Mouse (Mus musculus) midbrain, embryonic 10.5 days (tissue): Measurements from ENCODE around the gene Spast. TPM values are rescaled to one million over a fixed set of nuclear protein-coding genes. Genes with fewer than 3 reads are reported as not detected.
A peak's percentile ranks its signal among the peaks of the same experiment; 100 is the strongest.
"Not testable (repeated sequence)": the region's sequence is repeated elsewhere in the genome, so short reads cannot be mapped to it uniquely, and the experiment has no call there.

ENCODE experiments used
- DNase-seq: peaks from one replicate; pipeline ENCODE4 v3.0.0-alpha.2; 2017; ENCODE audit warnings: low spot score
- H3K27ac ChIP-seq: fragments of 300-500 bp; sonication (generic); replicated peaks from 2 replicates; pipeline ENCODE4 v1.5.1; 2016; ENCODE audit warnings: mild to moderate bottlenecking
- H3K27me3 ChIP-seq: fragments of 300-500 bp; sonication (generic); 2 replicates; pipeline ENCODE4 v1.6.1; 2016; ENCODE audit warnings: low read depth, mild to moderate bottlenecking; ENCODE audit not compliant: poor library complexity, severe bottlenecking
- H3K36me3 ChIP-seq: fragments of 300-500 bp; sonication (generic); 2 replicates; pipeline ENCODE4 v1.6.1; 2016; ENCODE audit warnings: mild to moderate bottlenecking, moderate library complexity
- H3K4me1 ChIP-seq: fragments of 300-500 bp; sonication (generic); 2 replicates; pipeline ENCODE4 v1.6.1; 2016
- H3K4me3 ChIP-seq: fragments of 300-500 bp; sonication (generic); 2 replicates; pipeline ENCODE4 v1.5.1; 2016; ENCODE audit warnings: mild to moderate bottlenecking, moderate library complexity
- H3K9me3 ChIP-seq: fragments of 300-500 bp; sonication (generic); replicated peaks from 2 replicates; pipeline ENCODE4 v1.6.1; 2016; ENCODE audit warnings: mild to moderate bottlenecking
- WGBS: fragments of 180-500 bp; shearing (Covaris S2); methylation state at CpG from one replicate; pipeline ENCODE4 v1.1.7; 2016; 5-methylcytosine and 5-hydroxymethylcytosine counted together
- polyA plus RNA-seq: library from polyadenylated mRNA; unstranded; fragments of >200 nt; fragmentation: Nextera tagmentation; extraction: Ambion mirVana; gene quantifications from 2 replicates; pipeline ENCODE4 v1.2.1, GENCODE M21; 2016

The Spast gene
- polyA plus RNA-seq, 1 experiment from 2014 or later, result 12.8 TPM

DNA sequence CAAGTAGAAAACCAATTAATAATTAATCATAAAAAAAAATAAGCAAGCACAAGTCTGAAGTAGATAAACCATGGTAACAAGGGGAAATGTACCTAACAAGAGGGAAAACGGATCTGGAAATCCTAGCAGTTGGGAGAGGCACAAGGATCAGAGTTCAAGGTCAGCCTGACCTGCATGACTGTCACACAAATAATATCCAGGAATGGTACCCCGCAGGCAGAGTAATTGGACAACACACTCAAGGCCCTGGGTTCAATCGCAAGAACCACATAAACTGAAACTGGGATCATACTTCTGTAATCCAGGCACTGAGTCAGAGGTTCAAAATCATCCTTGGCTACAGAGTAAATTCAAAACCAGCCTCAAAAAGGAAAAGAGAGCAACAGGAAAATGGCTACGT is 33.2 kb upstream of the Spast start:
- Histone ChIP-seq H3K9me3 (no peaks in the 10 kb centered on the region), H3K36me3 (peaks cover 96% of the 10 kb centered on the region), H3K27me3 (no peaks in the 10 kb centered on the region), H3K4me1 (no peaks in the 10 kb centered on the region), H3K27ac (no peak overlapping the region), H3K4me3 (no peak overlapping the region)
- WGBS, result 94% methylated on average over 4 of the region's 4 CpGs
- no peak for DNase-seq

DNA sequence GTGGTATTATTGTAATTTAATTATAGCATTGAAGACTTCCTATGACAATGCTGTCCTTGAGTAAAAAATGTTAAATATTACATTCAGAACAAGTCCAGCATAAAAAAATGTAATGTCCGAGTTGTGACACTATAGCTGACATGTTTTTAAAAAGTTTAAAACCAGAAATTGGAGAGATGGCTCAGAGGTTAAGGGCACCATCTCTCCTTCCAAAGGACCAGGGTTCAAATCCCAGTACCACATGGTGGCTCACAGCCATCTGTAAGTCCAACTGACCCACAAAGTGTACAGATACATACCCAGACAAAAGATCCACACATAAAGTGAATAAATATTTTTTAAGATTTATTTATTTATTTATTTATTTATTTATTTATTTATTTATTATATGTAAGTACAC is 32.8 kb upstream of the Spast start:
- Histone ChIP-seq H3K36me3 (peaks cover 96% of the 10 kb centered on the region), H3K4me3 (no peak overlapping the region), H3K9me3 (no peaks in the 10 kb centered on the region), H3K27me3 (no peaks in the 10 kb centered on the region), H3K4me1 (no peaks in the 10 kb centered on the region), H3K27ac (no peak overlapping the region)
- WGBS, result 81% methylated on average over 1 of the region's 1 CpGs
- no peak for DNase-seq

DNA sequence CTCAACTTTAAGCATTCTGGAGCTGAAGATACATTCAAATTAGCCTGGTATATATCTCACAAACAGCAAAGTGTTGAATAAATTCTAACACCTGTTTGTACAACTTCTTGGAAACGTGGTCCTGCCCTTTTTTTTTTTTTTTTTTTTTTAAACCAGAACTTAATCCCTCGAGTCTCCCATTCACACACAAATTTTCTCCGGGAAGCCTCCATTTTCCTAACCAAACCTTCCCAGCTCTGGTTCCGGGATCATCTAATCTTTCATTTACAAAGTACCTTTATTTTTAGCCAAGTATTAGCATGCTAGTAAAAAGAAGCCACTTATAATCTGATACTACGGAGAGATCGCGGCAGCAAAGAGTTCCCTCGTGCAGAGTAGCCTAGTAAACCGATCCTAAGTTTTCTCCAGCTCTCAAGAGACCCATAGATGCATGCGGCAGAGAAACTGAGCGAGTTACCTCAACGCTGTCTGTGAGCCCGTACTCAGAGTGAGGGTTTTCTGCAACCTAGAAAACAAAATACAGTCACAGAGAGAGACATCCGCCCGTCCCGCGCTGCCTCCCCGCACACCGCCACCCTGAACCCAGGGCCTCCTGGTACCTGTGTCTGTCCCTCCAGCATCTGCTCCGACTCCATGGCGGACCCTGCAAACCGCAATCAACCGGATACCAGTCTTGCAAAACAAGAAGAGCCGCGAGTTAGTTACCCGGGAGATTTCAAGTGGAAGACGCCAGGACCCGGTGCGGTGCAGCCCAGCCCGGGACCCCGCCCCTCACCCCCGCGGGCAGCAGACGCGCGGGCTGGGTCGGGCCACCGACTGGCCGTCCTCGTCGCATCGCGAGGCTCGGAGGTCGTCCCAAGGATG is 23.1 kb upstream of the Spast start:
- peaks cover 18% of the 10 kb centered on the region for H3K4me1 ChIP-seq
- H3K27ac ChIP-seq, result peak overlapping the region; percentile 95
- H3K9me3 ChIP-seq, result no peaks in the 10 kb centered on the region
- under 1% methylated on average over 45 of the region's 45 CpGs for WGBS
- peak overlapping the region; percentile 90 for H3K4me3 ChIP-seq
- peaks cover 36% of the 10 kb centered on the region for H3K36me3 ChIP-seq
- DNase-seq, result no peak
- no peaks in the 10 kb centered on the region for H3K27me3 ChIP-seq

DNA sequence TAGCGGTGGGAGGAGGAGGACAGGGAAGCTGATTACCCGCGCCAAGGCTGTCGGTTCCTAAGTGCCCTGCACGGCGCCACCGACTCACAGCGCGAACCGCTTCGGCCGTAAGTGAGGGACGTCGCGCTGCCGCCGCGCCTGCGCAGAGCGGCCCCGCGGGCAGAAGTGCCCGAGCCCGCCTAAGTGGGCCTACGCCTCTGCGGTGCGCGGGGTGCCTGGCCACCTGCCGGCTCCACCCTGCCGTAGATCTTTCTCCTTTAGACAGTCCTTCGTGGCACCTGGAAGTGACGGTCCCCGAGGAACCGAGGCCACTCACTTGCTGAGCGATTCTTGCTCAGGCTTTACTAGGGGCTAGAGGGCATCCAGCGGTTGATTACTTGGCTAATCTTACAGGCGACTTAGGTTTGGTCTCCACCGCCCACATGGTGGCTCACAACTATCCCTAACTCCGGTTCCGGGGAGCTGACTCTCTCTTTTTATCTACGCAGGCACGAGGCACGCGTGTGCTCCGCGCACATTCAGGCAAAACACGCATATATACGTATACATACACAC is 22.4 kb upstream of the Spast start:
- Histone ChIP-seq H3K27ac (peak overlapping the region; percentile 95), H3K36me3 (peaks cover 29% of the 10 kb centered on the region), H3K27me3 (no peaks in the 10 kb centered on the region), H3K4me1 (peaks cover 18% of the 10 kb centered on the region), H3K4me3 (peak overlapping the region; percentile 90), H3K9me3 (no peaks in the 10 kb centered on the region)
- under 1% methylated on average over 48 of the region's 48 CpGs for WGBS
- DNase-seq, result peak; percentile 91

DNA sequence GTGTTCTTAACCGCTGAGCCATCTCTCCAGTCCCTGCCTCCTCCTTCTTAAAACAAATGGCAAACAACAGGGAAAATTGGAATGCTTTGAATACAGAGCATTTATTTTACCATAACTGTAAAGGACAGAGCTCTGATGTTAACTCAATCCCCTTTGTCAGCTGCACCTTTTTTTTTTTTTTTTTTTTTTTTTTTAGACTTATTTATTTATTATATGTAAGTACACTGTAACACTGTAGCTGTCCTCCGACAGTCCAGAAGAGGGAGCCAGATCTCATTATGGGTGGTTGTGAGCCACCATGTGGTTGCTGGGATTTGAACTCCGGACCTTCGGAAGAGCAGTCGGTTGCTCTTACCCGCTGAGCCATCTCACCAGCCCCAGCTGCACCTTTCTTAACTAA is 20.1 kb upstream of the Spast start:
- Histone ChIP-seq H3K27me3 (no peaks in the 10 kb centered on the region), H3K36me3 (peaks cover 7% of the 10 kb centered on the region), H3K9me3 (no peaks in the 10 kb centered on the region), H3K4me3 (no peak overlapping the region), H3K27ac (no peak overlapping the region), H3K4me1 (peaks cover 18% of the 10 kb centered on the region)
- DNase-seq, result no peak
- WGBS, result 90% methylated on average over 6 of the region's 6 CpGs

DNA sequence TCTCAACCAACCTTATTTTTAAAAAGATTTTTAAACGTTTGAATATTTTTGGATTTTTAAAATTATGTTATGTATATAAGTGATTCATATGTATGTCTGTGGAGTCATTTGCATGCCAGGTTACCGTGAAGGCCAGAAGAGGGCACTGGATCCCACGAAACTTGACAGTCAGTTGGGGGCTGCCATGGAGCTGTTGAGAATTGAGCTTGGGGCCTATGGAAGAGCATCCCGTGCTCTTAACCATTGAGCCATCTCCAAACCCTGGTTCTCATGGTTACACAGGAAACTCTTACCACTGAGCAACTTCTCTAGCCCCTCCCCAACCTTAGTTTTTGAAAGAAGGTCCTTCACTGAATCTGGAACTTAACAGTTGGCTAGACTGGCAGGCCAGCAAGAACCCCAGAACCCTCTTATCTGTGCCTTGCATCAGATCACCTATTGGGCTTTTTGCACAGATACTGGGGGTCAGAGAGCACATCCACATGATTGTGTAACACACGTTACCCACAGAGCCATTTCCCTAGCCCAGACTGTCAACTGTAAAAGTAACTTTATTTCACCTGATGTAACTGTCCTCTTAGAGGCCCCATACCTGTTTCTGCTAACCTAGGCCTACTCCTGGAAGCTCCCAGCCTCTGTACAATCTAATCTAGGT is 16.3 kb upstream of the Spast start:
- H3K36me3 ChIP-seq, result no peaks in the 10 kb centered on the region

DNA sequence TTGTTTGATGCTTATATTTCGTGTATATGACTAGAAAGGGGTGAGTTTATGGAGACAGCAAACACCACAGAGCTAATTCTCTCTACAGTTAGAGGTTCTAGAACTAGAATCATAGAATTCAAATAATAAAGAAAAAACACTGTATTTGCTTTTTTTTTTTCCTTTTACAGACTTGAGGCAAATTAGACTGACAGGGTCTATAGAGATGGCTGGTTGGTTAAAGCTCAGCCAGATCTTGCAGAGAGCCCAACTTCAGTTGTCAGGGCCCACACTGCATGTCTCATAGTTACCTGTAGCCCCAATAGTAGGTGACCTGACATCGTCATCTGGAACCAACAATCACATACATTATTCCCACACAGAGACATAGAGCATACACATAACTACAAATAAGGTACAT is 14.9 kb upstream of the Spast start, which contains the start of gene Dpy30:
Gene Dpy30 (minus strand): TSS at position 101 of the 400 bp plus-strand sequence.
- 80% methylated on average over 2 of the region's 2 CpGs for WGBS
- H3K9me3 ChIP-seq, result no peaks in the 10 kb centered on the region
- H3K36me3 ChIP-seq, result no peaks in the 10 kb centered on the region
- no peaks in the 10 kb centered on the region for H3K4me1 ChIP-seq
- DNase-seq, result no peak
- H3K27ac ChIP-seq, result no peak within 1 kb of the TSS
- H3K4me3 ChIP-seq, result no peak within 1 kb of the TSS
- no peaks in the 10 kb centered on the region for H3K27me3 ChIP-seq

More for the DNA sequence above, 16.3 kb upstream of the Spast start:
- no peaks in the 10 kb centered on the region for H3K4me1 ChIP-seq
- no peaks in the 10 kb centered on the region for H3K27me3 ChIP-seq
- no peaks in the 10 kb centered on the region for H3K9me3 ChIP-seq
- 55% methylated on average over 5 of the region's 5 CpGs for WGBS
- DNase-seq, result no peak
- H3K4me3 ChIP-seq, result no peak overlapping the region
- H3K27ac ChIP-seq, result no peak overlapping the region

DNA sequence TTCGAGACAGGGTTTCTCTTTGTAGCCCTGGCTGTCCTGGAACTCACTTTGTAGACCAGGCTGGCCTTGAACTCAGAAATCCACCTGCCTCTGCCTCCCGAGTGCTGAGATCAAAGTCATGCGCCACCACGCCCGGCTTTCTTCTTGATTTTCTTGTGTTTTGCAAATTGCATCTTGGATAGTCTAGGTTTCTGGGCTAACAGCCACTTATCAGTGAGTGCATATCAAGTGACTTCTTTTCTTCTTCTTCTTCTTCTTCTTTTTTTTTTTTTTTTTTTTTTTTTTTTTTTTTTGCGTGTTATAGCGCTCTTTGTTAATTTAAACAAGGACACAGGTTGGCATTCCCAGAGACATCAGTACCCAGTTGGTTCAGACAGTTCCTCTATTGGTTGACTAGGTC is 11.6 kb upstream of the Spast start:
- not testable (repeated sequence) for DNase-seq
- 85% methylated on average over 7 of the region's 7 CpGs for WGBS

DNA sequence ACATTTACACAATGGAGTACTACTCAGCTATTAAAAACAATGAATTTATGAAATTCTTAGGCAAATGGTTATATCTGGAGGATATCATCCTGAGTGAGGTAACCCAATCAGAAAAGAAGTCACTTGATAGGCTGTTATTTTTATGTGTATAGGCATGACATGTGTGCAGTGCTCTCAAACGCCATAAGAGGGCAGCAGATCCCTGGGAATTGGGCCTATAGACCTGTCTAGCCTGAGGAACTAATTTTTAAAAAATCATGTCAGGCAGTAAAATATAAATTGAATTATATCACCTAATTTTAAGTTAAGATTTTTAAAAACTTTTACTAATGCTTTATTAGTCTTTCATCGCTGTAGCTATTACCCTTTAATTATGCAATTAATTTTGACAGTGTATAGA is 10.6 kb upstream of the Spast start:
- H3K27me3 ChIP-seq, H3K4me3 ChIP-seq, H3K36me3 ChIP-seq, H3K27ac ChIP-seq, H3K9me3 ChIP-seq, H3K4me1 ChIP-seq: not testable (repeated sequence)
- 44% methylated on average over 2 of the region's 2 CpGs for WGBS
- DNase-seq, result peak; percentile 47

More for the DNA sequence above, 11.6 kb upstream of the Spast start:
- H3K4me3 ChIP-seq, H3K4me1 ChIP-seq, H3K9me3 ChIP-seq, H3K36me3 ChIP-seq, H3K27me3 ChIP-seq, H3K27ac ChIP-seq: not testable (repeated sequence)

DNA sequence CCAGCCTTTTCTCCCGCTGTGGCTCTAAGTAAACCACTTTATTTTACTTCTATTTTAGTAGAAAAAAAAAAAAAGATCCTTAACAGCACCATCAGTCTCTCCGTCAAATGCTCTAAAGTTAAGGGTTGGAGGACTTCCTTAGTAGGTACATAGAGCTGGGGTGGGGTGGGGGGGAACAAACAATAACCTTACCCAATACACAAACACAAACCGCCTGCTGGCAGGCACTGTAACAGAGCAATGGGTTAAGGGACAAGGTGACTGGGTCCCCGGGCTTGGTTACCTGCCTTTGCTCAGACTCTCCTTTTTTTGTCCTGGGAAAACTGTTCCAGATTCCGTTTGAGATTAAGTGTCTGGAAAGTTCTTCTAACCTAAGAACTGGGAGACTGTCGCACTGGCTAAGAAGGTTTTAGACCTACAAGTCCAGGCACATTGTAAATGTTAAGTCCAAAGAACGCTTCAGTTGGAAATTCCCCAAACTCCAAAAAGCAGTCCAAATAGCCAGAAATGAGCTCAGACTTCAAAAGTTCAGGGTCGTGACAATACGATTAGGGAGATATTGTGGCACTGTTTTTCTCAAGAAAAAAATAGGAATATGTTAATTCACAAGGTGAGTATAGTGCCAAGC is 7.6 kb upstream of the Spast start:
- 85% methylated on average over 9 of the region's 9 CpGs for WGBS
- Histone ChIP-seq H3K27me3 (no peaks in the 10 kb centered on the region), H3K27ac (no peak overlapping the region), H3K9me3 (no peaks in the 10 kb centered on the region), H3K36me3 (no peaks in the 10 kb centered on the region), H3K4me1 (no peaks in the 10 kb centered on the region), H3K4me3 (no peak overlapping the region)
- DNase-seq, result no peak

DNA sequence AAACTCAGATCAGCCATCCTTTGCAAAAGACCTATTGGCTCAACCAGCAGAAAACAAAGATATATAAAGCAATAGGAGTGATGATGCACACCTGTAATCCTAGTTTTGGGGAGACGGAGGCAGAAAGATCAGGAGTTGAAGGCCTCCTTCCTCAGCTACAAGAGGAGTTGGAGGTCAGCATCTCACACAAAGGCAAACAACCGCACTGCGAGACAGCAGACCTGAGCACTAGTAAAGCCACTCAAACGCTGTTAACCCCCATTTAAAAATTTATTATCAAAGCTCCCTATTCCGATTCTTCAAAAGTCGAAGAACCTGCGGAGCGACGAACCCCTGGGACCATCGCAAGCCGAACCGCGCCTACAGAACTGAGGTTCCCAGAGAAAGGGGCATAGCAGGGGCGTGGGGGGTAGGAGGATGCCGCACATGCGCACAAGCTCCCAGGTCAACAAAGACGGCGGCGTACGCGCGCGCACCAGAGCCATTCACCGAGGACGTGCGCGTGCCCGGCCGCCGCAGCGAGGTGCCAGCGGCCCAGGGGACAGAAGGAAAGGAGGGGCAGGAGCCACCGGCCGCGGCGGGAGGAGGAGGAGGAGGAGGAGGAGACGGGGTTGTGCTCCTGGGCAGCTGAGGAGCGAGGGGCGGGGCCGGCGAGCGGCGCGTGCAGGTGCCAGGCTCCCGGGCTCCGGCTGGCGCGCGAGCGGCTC is 409 bp upstream of the Spast start:
- under 1% methylated on average over 46 of the region's 50 CpGs for WGBS
- H3K27me3 ChIP-seq, result no peaks in the 10 kb centered on the region
- peak overlapping the region; percentile 97 for H3K4me3 ChIP-seq
- H3K27ac ChIP-seq, result peak overlapping the region; percentile 98
- peaks cover 13% of the 10 kb centered on the region for H3K36me3 ChIP-seq
- H3K9me3 ChIP-seq, result no peaks in the 10 kb centered on the region
- DNase-seq, result peak; percentile 97
- peaks cover 33% of the 10 kb centered on the region for H3K4me1 ChIP-seq

DNA sequence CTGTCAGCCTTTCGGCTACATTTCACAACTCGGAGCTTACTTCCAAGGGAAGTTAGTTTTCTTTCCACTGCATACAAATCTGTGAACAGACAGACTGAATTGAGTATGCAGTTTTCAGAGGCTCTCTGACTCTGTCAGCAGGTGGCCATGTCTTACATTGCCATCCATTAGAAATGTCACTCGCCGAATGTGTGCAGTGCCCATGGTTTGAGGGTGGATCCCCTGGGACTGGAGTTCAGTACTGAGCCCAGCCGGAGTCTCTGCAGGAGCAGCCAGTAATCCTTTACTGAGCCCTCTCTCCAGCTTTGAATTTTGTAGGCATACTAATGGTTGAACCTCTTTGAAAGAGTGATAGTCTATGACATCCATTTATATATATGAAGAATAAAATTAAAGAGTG is 2.4 kb downstream of the Spast start:
- 76% methylated on average over 5 of the region's 5 CpGs for WGBS
- H3K27ac ChIP-seq, result no peak overlapping the region
- peaks cover 4% of the 10 kb centered on the region; the same call in 1 of the 2 replicates for H3K9me3 ChIP-seq
- peak overlapping the region; percentile 97; the same call in 1 of the 2 replicates for H3K4me3 ChIP-seq
- H3K27me3 ChIP-seq, result no peaks in the 10 kb centered on the region
- H3K36me3 ChIP-seq, result peaks cover 32% of the 10 kb centered on the region
- peaks cover 33% of the 10 kb centered on the region for H3K4me1 ChIP-seq
- DNase-seq, result no peak
